Mouse (Mus musculus): ENCODE measurements around the gene Gm10563.
"Not testable (repeated sequence)": the region's sequence is repeated elsewhere in the genome, so short reads cannot be mapped to it uniquely, and the experiment has no call there.

Gene Gm10563

DNA sequence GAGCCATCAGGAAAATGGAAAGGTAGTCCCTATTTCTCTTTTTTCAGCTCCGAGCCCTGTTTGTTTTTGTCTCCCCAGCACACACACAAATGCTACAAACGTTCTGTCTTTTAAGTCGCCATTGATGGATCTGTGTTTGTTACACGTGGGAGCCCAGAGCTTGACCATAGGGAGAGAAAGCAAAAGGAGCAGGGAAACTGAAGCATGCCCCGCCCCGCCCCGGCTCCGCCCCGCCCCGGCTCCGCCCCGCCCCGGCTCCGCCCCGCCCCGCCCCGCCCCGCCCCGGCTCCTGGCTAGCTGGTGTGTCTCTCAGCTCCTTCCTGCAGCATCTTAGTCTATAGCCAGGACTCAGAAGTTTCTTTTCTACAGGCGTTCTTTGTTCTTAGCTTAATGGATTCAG is 46.7 kb downstream of the Gm10563 start:
- no peak for DNase-seq (ENCODE audit: low spot score in 2 of 2)

DNA sequence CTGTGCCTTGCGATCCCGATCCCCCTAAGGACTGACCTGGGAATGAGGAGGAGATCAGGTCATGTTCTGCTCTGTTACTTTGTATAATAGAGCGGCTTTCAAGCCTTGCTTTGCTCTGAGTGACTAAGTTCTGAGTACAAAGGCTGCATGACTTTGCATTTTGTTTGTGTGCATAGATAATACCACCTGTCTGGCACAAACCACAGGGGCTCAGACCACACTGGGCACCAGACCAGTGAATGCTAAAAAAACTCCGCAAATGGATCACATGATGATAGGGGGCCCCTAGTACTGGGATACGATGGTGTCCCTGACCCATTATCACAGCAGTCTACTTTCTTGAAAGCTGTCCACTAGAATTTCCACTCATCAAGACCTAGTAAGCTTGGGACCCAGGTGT is 48.6 kb downstream of the Gm10563 start:
- DNase-seq (ENCODE audit: low spot score in 2 of 2): no peak

DNA sequence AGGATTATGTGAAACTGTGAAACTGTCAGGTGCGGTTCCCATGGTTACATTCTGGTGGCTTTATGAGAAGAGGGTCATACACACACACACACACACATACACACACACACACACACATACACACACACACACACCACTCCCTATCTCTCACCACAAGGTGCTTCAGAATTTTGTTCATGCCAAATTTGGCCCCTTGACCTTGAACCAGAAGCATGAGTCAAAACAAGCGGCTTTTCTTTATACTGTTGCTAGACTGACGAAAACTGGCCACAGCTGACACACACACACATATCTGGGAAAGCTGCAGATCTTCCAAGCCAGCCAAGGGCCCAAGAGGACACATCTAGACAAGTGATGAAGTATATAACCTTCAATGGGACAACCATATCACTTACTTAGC is 49.4 kb downstream of the Gm10563 start:
- DNase-seq (ENCODE audit: low spot score in 2 of 2): no peak

DNA sequence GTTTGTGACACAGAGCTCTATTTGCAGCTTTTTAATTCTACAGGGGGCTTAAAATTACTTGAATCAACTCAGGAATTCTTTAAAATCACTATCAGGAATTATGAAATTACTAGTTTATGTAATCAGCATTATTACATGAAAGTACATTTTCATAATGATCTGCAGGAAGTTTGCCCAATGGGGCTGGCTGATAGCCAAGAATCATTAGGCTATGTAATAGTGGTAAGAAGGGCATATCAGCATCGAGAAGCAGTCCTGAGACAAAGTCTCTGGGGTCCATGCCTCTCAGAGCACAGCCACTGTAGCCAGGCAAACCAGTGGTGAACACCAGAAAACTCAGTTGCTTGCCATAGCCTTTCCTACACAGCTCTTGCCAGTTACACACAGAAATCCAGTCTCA is 51.4 kb downstream of the Gm10563 start:
- DNase-seq (ENCODE audit: low spot score in 2 of 2): no peak

DNA sequence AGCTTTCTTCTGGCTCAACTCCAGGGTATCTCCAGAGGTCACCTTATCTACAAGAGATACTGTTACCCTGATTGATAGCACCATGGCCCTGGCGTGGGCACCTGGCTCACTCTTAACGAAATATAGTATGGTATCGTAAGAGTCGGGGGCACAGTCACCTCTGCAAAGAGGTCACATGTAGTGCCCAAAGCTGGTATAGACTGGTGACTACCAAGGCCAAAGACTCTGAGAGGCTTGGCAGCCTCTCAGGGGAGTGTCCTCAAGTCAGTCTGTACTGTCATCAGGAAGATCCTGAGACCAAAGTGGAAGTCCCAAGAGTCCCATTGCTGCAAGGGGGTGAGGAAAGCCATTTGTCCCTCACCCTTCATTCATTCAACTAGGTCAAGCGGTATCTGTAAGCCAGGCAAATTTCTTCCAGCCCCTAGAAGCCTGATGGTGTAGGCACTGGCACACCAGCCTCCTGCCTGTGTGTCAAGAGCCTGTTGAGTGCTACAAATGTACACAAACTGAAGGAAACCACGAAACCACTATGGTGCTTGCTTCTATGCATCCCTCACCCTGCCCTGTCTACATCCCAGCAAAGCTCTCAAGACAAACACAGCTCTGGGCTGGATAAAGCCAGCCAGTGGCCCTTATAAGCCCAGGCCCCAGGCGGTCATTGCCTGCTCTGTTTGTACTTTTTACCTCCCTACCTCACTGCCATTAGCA is 54.0 kb downstream of the Gm10563 start:
- no peak for DNase-seq (ENCODE audit: low spot score in 2 of 2)

DNA sequence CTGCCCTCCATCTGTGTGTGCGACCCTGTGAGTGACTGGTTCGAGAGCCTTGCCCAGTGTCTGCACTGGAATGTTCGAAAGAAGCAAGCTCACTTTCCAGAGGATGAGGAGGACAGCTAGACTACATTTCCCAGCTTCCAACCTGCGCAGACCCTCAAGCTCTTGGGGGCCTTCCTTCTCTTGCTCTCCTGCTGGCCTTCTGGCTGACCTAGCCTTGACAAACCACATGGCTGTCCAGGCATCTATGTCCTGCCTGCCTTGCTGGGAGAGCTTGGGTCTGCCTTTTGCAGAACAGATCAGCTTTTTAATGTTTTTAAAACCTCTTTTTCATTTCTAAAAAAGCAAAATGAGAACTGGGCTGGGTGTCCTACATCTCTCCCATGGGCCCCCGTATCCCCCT is 55.9 kb downstream of the Gm10563 start:
- DNase-seq (ENCODE audit: low spot score in 2 of 2): no peak

DNA sequence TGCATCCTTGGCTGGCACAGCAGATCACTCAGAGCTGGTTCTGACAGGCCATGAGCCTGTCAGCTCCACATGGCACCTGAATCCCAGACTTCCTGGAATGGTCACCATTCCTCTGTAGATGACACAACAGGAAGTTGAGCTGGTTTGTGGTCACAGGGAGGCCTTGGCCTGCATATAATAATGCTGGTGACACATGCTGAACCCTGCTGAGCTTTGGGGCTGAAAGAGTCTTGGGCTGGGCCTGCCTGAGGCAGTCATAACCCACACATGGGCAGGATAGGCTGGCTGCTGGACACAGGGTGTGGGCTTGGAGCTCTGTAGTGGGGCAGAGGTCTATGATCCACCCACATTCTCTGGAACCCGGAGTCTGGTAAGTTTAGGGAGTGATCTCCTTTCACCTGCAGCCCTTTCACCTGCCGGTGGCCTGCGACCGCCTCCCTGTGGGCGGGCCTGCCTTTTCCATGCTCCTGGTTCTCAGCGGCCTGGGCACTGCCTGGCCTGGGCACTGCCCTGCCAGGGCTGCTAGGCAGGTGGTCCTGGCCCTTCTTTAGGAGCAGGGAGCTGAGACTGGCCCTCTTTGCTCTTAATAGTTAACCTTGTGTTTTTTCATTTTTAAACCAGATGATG is 62.8 kb downstream of the Gm10563 start:
- DNase-seq (ENCODE audit: low spot score in 2 of 2): no peak

DNA sequence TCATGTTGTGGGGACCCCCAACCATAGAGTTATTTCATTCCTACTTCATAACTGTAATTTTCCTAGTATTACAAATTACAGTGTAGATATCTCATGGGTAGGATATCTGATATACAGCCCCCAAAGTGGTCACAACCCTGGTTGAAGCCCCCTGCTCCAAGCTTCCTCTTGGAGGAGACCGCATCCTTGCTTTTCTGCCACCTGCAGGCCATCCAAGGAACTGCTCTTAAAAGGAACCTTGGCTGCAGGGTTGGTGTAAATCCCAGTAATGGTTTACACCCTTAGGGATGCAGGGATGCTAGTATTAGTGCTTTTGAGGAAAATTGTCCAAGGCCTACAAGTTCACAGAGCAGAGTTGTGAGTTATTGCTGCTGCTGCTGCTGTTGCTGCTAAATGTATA is 64.8 kb downstream of the Gm10563 start:
- DNase-seq (ENCODE audit: low spot score in 2 of 2): peak in 1 of 2 experiments; percentile 34

DNA sequence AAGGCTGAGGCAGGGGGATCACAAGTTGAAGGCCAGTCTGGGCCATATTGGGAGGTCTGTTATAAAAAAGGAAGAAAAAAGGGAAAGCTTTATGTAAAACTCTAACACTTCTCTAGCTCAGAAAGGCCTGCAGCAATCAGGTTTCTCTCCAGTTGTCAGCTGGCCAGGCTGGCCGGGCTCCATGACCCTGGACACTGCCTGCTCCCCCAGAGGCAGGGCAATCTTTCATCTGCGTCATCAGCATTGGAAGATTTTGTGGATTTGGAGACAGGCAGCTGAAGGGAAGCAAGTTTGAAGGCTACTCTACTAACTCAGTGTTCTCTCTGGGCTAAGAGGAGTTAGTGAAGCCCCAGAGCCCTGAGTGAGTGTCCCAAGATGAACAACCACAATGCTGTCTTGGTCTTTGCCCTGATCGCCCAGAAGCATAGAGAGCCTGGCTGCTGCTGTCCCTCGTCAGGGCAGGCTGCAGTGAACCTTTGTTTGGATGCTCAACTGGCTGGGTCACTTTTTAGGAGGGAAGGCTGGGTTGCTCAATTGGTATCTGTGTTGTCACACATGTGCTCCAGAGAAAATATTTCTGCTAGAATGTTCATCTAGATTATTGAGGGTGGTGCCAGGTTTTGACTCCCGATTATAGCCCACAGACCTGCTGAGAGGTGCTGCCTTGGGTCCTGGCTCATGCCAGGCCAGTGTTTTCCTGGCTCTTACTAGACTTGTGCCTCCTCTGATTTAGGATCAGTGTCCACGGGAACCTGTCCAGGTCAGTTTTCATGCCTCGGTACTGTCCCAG is 66.7 kb downstream of the Gm10563 start:
- DNase-seq (ENCODE audit: low spot score in 2 of 2): no peak

DNA sequence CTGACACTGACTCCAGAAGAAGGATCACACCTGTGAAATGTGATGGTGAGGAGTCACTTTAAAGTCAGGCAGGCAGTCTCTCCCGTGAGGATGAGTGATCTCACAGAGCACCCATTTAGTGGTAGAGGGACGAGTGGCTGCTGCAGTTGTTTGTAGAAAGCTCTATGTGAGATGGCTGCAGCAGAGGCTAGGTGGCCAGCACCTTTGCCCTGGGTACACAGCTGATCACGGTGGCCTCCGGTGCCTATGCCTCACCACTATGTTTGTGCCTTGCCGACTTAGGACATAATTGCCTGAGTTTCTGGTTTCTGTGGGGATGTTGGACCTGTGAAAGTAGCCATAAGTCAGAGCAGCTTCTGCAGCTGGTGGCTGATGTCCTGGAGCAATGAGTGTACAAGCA is 67.5 kb downstream of the Gm10563 start:
- DNase-seq (ENCODE audit: low spot score in 2 of 2): no peak

DNA sequence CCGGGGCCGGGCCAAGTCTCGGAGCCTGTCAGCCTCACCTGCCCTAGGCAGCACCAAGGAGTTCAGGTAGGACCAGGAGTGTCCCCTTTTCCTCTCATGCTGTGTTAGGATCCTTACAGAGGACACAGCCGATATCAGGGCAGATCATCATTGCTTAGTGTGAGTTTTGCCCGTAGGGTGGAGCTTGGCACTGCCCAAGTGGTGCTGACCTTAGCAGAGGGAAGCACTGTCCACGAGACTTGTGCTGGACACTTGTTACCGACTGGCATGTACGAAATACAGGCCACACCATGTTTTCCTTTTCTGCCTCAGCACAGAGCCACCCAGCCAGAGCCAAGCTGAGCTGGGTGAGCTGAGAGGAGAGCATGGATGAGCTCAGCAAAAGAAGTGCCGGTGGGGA is 68.1 kb downstream of the Gm10563 start:
- no peak for DNase-seq (ENCODE audit: low spot score in 2 of 2)

DNA sequence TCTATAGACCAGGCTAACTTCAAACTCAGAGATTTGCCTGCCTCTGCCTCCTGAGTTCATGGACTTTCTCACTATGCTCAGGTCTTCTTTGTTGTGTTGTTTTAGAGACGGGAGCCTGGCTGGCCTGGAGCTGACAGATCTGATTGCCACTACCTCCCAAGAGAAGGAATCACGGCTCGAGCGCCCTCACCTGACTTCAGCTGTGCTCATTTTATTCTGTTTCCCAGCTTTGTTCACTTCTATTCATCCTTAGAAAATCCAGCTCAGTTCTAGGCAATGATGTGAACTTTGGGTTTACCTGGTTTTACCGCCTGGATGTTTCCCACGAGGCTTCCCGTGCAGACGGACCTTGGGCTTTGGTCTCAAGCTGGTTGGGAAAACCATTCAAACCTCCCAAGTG is 69.7 kb downstream of the Gm10563 start:
- DNase-seq (ENCODE audit: low spot score in 2 of 2): no peak

DNA sequence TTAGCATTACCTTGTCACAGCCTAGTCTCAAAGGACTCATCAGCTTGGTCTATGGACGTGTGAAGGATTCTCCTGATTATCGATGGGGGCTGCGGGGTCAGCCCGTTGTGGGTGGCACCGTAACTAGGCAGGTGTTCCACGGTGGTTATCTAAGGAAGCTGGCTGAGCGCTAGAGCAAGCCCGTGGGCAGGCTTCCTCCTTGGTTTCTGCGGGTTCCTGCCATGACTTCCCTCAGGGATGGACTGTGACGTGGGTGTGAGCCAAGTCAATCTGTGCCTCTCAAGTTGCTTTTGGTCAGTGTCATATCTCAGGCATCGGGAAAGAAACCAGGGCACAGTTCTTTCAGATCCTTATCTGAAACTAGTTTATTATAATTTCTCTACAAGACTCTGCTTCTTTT is 70.3 kb downstream of the Gm10563 start:
- DNase-seq (ENCODE audit: low spot score in 2 of 2): no peak

DNA sequence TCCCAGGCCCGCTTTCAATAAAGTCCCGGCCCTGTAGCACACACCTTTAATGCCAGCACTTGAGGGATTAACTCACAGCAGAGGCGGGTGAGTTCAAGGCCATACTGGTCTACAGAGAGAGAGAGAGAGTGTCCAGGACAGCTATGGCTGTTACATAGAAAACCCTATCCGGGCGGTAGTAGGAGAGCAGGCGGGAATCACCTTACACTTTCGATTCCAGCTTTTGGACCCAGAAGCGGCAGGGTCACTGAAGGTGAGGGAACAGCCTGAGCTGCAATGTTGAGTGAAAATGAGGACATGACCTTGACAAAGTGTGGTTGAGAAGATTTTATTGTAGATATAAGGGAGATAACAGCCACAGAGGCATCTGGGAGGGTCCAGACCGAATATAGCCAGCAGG is 71.3 kb downstream of the Gm10563 start:
- no peak for DNase-seq (ENCODE audit: low spot score in 2 of 2)

DNA sequence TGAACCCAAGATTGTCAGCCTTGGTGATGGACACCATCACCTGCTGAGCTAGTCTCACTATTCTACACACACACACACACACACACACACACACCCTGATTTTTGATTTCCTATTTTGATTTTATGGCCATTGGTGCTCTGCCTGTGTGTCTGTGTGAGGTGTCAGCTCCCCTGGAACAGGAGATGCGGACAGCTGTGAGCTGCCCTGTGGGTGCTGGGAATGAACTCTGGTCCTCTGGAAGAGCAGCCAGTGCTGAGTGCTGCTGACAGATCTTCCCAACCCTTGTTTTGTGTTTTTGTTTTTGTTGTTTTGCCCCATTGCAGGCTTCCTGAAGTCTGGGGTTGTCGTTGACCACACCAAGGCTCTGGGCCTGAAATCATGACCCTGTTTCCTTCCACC is 72.1 kb downstream of the Gm10563 start:
- DNase-seq (ENCODE audit: low spot score in 2 of 2): no peak

DNA sequence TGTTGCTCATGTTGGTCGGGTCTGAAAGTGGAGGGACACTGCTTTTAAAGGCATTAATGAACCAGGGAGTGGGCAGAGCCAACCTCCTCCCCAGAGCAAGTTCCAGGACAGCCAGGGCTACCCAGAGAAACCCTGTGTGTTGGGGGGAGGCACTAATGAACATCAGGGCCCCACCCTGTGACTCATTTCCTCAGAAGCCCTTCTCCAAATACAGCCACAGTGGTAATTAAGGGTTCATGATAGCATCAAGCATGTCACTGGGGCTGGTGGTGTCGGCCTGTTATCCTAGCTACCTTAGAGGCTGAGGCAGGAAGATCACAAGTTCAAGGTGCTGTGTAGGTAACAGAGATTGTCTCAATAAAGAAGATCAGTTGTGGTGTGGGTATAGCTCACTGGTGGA is 73.8 kb downstream of the Gm10563 start:
- DNase-seq (ENCODE audit: low spot score in 2 of 2): peak; percentile 12 to 28

DNA sequence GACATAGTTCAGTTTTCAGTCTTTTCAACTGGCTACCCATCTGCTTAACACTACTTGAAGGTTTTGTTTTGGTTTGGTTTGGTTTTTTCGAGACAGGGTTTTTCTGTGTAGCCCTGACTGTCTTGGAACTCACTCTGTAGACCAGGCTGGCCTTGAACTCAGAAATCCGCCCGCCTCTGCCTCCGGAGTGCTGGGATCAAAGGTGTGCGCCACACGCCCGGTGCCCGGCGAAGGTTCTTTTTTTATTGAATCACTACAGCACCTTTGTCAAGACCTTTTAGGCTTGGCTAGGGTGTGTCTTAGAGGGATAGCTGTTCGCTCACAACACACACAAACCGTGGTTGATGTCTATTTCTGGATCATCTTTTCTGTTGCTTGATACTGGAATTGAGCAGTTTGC is 74.9 kb downstream of the Gm10563 start:
- DNase-seq (ENCODE audit: low spot score in 2 of 2): not testable (repeated sequence)

DNA sequence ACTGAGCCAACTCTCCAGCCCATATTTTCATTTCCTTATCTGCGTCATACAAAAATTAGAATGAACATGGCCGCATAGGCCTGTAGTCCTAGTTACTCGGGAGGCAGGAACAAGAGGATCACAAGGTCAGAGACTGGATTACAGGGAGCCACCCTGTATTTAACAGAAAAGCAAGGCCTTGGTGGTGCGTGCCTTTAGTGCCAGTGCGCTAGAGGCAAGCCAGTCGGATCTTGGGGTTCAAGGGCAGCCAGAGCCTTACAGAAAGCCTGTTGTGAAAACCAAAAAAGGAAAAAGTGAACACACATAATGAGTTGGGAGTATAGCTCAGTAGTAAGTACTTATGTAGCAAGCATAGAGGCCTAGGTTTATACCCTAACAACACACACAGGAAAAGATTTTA is 75.4 kb downstream of the Gm10563 start:
- DNase-seq (ENCODE audit: low spot score in 2 of 2): no peak

DNA sequence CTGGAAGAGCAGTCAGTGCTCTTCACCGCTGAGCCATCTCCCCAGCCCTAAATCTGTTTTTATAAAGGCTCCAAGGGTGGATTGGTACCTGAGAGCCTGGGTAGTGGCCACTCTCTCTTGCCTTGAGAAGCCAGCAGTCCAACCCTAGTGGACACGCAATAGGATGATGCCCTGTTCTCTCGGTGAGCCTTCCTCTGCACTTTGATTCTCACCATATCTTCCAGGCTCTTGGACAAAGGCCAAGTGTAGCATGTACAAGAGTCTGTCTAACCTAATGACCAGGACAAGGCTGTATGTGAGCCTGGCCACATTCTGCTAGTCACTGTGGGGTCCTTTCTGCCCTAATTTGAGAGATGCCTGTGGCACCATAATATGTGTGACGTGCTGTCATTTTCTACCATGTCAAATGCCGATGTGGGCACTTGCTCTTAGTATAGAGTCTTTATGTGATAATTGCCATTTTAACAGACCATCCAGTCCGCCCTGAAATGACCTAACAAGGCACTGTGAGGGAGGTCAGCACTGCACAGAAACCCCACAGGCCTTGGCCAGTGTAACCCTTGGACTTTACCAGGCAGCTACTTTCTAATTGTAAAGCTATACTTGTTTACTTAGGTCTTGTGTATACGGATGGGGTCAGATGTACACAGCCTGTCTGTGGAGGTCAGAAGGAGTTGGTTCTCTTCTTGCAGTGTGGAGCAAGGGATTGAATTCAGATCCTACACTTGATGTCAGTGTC is 76.4 kb downstream of the Gm10563 start:
- no peak for DNase-seq (ENCODE audit: low spot score in 2 of 2)

DNA sequence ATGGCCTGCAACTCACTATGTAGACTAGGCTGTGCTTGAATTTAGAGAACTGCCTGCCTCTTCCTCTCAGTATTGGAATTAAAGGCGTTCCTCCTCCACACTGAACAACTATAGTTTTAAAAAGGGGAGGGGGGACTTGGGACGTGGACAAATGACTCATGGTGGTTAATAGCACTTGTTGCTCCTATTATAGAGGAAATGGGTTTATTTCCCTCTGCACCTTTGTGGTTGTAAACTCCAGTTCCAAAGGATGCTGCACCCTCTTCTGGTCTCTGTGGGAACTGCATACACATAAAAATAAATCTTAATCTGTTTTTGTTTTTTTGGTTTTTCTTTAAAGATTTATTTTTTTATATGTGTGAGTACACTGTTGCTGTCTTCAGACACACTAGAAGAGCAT is 77.0 kb downstream of the Gm10563 start:
- DNase-seq (ENCODE audit: low spot score in 2 of 2): peak; percentile 34 to 45

DNA sequence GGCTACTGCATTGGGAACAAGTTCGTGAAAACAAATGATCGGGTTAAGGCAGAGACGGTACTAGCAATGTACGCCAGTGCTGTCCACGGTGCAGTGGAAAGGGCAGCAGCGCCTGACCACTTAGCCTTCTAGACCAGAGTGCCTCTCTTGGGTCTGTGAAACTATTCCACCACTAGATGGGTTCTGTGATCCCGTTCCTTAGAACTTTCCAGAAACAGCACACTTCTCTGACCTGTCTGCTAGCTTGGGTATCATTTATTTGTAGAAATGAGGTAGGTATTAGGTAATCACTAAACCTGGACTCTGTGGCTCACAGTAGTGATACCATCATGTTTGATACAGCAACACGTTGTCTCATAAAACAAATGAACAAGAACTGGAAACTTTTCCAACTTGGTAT is 78.7 kb downstream of the Gm10563 start:
- DNase-seq (ENCODE audit: low spot score in 2 of 2): no peak
